Mouse (Mus musculus) granulocyte monocyte progenitor cell, adult 5-6 weeks (primary cell): ENCODE results near the gene Rps6kc1. TPM values are rescaled to one million over a fixed set of nuclear protein-coding genes. Genes with fewer than 3 reads are reported as not detected.

ENCODE experiments used
- ATAC-seq: replicated peaks from 2 replicates; pipeline ENCODE4 v1.8.0; 2016; ENCODE audit warnings: mild to moderate bottlenecking, moderate TSS enrichment, inconsistent platforms; ENCODE audit not compliant: poor library complexity, severe bottlenecking
- total RNA-seq, 2 experiments: library from RNA; stranded (forward) in 1 of 2; stranded (reverse) in 1 of 2; fragments of 200-712, 200-1000 nt in 1 of 2; fragments of >200 nt in 1 of 2; fragmentation: Nextera tagmentation in 1 of 2; gene quantifications; 2 replicates each; pipeline ENCODE4 v1.2.3; 2014 to 2017

Rps6kc1 gene
- total RNA-seq, 2 experiments from 2014 or later: 5.1 to 16.0 TPM

DNA sequence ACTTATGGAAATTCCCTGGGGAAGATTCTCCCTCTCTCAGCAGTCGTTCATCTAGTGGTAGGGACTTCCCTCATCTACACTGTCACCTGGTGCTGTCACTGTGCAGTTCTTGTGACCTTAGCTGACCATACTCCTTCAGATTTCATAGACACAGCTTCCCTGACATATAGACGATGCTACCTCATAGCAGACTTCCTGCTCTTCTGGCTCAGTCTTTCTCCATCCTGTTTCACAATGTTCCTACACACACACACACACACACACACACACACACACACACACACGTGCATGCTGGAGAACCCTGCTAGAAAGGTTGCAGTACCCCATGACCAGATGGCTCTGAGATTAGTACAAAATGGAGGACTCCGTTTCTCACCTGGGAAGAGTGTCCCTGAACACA, 66.2 kb downstream of the Rps6kc1 start:
- ATAC-seq: peak; percentile 63

DNA sequence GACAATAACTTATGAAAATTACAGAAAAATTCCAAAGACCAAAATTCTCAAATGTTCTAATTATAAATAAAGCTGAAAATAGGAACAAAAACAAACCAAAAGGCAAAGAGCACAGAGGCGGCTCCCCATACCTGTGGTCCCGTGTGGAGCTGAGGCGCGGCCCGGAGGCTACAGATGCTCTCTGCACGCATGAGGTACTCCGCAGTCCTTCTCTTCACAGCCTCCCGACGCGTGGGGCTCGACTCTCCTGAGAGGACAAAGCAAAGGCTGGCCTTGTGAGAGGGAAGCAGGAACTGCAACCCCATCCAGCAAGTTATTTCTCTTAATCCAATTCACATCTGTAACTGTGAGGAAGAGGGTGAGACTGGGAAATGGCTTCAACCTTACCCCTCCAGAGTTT, 67.2 kb downstream of the Rps6kc1 start:
- no peak for ATAC-seq

GRCm38 (mm10) chr1:190836046-190836445, 75.5 kb downstream of the Rps6kc1 start:
- no peak for ATAC-seq

DNA sequence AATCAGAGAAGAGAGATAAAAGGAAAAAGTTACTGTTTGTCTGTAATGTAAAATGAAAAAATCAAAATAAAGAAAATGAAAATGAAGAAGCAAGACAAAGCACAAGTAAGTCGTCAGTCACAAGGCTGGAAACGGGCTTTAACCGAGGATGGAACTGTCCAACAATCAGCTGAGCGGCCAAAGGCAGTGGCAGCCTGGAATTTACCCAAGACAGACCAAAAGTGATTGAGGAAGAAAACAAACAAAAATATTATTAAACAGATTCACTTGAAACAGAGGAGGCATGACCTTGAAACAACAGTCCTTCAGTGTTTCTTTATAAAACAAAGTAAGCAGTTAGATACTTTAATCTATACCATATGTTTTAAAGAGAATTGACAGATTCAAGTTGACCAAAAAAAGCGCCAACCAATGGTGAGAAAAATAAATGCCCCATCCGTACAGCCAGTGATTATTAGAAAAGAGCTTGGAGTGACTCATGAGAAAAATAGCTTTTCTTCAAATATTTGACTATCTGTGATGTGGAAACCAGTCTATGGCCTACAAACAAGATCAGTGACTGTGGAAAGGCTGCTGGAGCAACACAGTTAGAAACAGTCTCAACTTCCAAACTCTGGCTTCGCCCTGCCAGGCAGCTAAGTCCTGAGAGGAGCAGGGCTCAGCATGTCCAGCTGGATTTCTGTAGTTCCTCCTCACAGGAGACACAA, 77.2 kb downstream of the Rps6kc1 start:
- no peak for ATAC-seq

DNA sequence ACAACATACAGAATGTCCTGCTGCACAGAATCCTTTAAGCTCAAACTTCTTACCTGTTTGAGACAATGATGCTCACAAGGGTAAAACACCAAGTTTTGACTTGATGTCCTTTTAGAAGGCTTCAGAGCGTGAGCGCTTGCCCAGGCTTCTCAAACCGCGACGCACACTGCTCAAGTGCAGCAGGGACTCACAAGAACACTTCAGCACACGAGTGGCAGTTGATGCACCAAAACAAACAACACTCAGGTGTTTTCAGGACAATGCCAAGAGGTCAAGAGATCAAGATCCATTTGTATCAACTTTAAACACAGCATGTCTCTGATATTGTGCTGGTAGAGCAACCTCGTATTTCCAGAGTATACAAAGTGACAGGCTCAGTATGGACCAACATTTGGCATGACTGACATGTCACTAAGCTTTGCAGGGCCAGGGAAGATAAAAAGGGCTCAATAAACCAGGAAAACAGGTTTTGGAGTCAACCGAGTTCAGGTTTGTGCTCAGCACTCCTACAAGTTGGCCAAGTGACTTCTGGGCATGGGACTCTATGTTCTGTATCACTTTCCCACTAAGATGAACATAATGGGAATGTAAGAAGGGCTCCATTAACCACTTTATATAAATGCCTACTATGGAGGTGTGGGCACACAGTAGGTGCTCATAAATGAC, 78.5 kb downstream of the Rps6kc1 start:
- no peak for ATAC-seq

DNA sequence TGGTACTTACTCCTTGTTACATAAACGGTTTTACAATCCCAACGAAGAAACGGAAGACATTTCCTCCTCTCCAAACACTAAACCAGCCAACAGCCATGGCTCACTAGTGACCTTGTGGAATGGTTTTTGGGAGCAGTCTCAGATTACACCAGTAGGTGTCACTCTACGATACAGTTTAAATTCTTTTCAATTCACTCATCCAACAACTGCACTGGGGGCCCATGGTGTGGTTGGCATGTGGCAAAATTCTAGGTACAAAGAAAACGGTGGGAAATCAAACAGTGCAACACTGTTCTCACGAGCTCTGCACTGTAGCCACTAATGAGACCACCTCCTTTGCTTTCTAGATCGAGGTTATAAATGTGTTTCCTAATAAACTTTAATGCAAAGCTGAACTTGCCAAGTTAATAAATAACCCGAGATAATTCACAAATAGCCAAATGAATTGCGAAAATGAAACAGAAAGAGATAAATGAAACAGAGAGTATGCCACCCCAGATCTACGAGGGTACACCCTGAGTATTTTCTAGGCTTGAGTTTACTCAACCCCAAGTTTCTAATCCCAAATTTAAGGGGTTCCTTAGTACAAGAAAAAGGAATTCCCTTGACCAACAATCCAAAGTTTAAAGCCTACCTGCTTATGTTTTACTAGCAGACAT, 79.6 kb downstream of the Rps6kc1 start:
- peak; percentile 85 for ATAC-seq

- ATAC-seq: peak; percentile 87
Observed at GRCm38 (mm10) chr1:190826486-190827034, 85.0 kb downstream of the Rps6kc1 start.

DNA sequence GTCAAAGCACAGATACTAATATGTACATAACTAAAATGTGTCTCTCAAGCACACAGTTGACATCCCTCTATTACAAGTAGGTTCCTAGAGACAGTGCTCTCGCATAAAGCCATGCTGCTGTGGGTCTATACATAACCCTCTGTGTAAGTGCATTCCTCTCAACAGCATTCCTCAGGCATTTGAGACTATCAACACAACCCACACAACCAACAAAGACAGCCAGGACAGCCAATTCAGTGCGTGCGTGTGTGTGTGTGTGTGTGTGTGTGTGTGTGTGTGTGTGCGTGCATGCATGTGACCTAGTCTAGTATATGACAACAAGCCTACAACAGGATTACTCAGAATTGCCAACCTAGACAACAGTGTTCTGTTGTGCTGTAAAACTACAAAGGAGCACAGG, 87.8 kb downstream of the Rps6kc1 start:
- no peak for ATAC-seq

GRCm38 (mm10) chr1:190816141-190816540, 95.4 kb downstream of the Rps6kc1 start:
- ATAC-seq: no peak

- ATAC-seq: 0 out of 2 replicates have a peak, but pooled peaks have one; percentile 28
Observed at GRCm38 (mm10) chr1:190810408-190810807, 101.2 kb downstream of the Rps6kc1 start.

DNA sequence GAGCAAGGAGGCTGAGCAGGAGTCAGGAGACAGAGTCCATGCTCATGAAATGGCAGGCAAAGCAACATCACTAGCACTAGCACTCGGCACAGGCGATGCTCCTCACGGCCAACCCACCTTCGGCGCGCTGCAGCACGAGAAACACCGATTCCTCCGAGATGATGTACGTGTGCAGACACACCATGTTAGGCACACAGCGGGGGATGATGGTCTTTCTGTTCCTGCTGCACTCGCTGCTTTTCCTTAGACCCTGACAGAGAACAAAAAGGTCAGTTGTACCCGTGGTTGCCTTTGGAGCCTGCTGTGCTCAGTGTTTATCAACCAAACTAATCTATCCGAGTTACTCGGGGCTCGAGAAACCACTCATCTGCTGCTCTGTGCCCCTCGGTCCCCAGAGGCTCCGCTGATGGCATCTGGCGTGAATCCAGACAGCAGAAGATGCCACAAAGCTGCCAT, 102.8 kb downstream of the Rps6kc1 start:
- ATAC-seq: no peak

DNA sequence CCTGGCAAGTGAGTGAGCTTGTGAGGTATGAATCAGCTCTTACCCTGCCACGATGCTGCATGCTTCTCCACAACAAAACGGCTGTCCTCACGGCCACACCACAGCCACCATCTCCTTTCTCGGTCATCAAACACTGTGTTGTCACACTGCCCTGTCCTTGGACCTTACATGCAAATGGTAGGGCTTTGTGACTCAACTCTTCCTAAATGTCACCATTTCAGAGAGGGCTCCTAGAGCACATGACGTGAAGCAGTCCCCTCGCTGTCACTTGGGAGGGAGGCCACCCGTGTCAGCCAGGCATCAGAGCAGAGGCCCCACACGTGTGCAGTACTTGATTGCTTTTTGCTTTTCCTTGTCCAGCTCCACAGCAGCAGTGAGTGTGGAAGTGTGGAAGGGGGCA, 104.8 kb downstream of the Rps6kc1 start:
- no peak for ATAC-seq

DNA sequence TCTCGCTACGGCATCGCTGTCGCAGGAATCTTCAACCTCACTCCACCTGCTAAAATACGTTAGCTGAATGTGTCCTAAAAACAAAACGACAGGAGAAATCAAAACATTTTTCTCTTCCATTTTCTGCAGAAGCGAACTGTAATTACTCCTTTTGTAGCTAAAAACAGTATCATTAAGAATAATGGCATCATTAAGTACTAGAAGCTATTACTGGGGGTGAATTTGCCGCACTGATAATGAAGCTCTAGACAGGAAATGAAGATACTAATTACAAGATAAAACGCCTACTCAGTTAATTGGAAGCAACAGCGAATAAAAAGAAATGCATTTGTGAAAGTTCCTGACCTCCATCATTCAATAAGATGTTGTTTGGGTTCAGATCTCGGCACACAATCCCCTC, 112.9 kb downstream of the Rps6kc1 start:
- no peak for ATAC-seq

GRCm38 (mm10) chr1:190797483-190798058, 114.0 kb downstream of the Rps6kc1 start:
- ATAC-seq: no peak

DNA sequence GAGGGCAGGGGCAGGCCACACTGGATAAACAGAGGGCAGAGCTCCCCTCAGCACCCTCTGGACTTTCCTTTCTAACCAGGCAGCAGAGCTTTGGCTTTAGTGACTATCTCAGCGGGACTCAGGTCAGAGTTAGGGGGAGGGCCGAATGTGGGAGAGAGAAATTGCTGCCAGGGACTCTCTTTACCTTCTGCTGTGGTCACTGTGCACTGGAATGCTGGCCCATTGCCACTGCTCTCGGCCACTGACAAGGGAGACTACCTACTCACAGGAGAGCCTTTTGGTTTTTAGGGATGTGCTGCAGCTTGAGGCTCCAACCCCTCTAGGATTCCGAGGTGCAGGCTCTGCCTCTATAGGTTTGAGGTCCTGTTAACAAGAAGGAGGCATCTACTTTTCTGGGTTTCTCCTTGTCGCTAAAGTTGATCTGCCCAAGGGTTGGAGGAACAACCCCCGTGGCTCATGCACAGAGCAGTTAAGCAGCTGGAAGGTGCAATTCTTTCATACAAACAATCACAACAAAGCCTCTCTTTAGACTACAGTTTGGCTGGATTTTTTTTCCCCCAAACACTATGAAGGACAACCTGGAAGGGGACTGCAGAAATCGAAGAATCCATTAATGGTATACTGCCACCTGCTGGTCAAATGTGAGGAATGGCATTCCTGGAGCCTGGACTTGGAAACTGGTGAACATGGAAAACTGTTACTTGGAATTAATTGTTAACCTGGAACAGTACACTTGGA, 114.7 kb downstream of the Rps6kc1 start:
- ATAC-seq: peak; percentile 83

GRCm38 (mm10) chr1:190791638-190792037, 119.9 kb downstream of the Rps6kc1 start:
- ATAC-seq: no peak

DNA sequence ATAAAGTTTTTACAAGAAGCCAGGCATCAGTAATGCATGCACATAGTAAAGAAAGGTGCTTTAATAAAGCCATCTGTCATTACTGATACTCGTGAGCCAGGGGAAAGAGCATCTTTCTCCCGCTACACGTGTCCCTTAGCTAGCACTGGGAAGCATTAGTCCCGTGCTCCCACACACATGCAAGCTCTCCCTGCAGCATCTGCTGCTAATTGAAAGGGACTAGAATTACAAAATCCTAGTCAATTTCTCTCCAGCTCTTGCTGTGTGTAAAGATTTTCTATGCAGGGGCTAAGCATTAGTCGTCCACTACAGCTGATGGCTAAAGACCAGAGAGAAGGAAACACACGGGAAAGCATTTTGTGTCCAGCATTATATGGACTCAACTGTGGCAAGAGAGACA, 120.8 kb downstream of the Rps6kc1 start:
- ATAC-seq: no peak

DNA sequence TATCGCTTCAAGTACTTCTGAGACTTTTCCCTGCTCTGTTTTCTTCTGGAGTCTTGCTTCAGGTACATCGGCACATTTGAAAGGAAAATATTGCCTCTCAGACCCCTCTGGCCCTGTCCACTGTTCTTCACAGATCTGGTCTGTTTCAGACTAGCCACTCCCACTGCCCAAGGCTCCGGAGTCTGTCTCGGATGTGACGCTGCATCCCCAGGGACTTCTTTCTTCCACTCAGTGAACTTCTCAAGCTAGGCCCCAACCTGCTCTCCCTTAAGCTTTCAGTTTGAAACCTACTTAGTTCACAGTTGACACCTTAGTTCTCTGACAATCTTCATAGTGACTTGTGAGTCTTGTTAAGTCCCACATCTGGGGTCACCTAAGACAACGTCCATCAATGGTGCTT, 133.9 kb downstream of the Rps6kc1 start:
- no peak for ATAC-seq

GRCm38 (mm10) chr1:190776260-190776659, 135.3 kb downstream of the Rps6kc1 start:
- no peak for ATAC-seq
